Mouse (Mus musculus): ENCODE measurements around the gene Tfe3.
"Not testable (repeated sequence)": the region's sequence is repeated elsewhere in the genome, so short reads cannot be mapped to it uniquely, and the experiment has no call there.

Tfe3 gene

GRCm38 (mm10) chrX:7762137-7762920 lies at the start of gene Tfe3:
Tfe3 (plus strand) TSS chrX:7762560.
- peak; percentile 87 to 96 for DNase-seq

GRCm38 (mm10) chrX:7713764-7714134 lies 48.6 kb upstream of the Tfe3 start:
- DNase-seq: not testable (repeated sequence)

GRCm38 (mm10) chrX:7714135-7714899 lies 48.0 kb upstream of the Tfe3 start, which contains the start of gene Wdr45:
Wdr45 (plus strand) TSS chrX:7714333.
- peak; percentile 90 to 95 for DNase-seq

GRCm38 (mm10) chrX:7716058-7716457 lies 46.3 kb upstream of the Tfe3 start:
- not testable (repeated sequence) for DNase-seq

- DNase-seq: peak; percentile 69 to 79
Measured at GRCm38 (mm10) chrX:7721514-7722281, 40.7 kb upstream of the Tfe3 start, which contains the start of gene Gm45208. Gm45208 (plus strand) TSS chrX:7722245.

- no peak for DNase-seq
Measured at GRCm38 (mm10) chrX:7722282-7722611, 40.1 kb upstream of the Tfe3 start.

GRCm38 (mm10) chrX:7722691-7723090 lies 39.7 kb upstream of the Tfe3 start:
- DNase-seq: no peak

- no peak for DNase-seq
Measured at GRCm38 (mm10) chrX:7724135-7724534, 38.2 kb upstream of the Tfe3 start.

GRCm38 (mm10) chrX:7725841-7726240 lies 36.5 kb upstream of the Tfe3 start:
- DNase-seq: no peak

GRCm38 (mm10) chrX:7727176-7727575 lies 35.2 kb upstream of the Tfe3 start:
- no peak for DNase-seq

GRCm38 (mm10) chrX:7728215-7728921 lies 34.0 kb upstream of the Tfe3 start, which contains the start of gene Praf2:
Praf2 (plus strand) TSS chrX:7728439.
- peak; percentile 75 to 86 for DNase-seq

GRCm38 (mm10) chrX:7728922-7729265 lies 33.5 kb upstream of the Tfe3 start:
- DNase-seq: no peak

- DNase-seq: peak; percentile 69 to 71
Measured at GRCm38 (mm10) chrX:7733571-7734156, 28.7 kb upstream of the Tfe3 start.

GRCm38 (mm10) chrX:7739336-7740081 lies 22.9 kb upstream of the Tfe3 start:
- DNase-seq: peak; percentile 87 to 88

GRCm38 (mm10) chrX:7740082-7740819 lies 22.1 kb upstream of the Tfe3 start:
- no peak for DNase-seq

- DNase-seq: peak; percentile 61 to 67
Measured at GRCm38 (mm10) chrX:7741103-7741502, 21.3 kb upstream of the Tfe3 start.

- DNase-seq: peak in 1 of 2 experiments; percentile 16
Measured at GRCm38 (mm10) chrX:7743470-7743869, 18.9 kb upstream of the Tfe3 start.

GRCm38 (mm10) chrX:7744940-7745339 lies 17.4 kb upstream of the Tfe3 start:
- DNase-seq: no peak

GRCm38 (mm10) chrX:7745429-7745828 lies 16.9 kb upstream of the Tfe3 start:
- DNase-seq: no peak

GRCm38 (mm10) chrX:7750432-7751116 lies 11.8 kb upstream of the Tfe3 start, which contains the start of gene Ccdc120:
Ccdc120 (minus strand) TSS chrX:7750905.
- DNase-seq: peak; percentile 85 to 86

Data from cerebellum, adult 18-20 months (tissue).